Mouse (Mus musculus) testis, adult 2 months (tissue): ENCODE data around the gene Tcap. TPM values are rescaled to one million over a fixed set of nuclear protein-coding genes. Genes with fewer than 3 reads are reported as not detected.

Source experiments
- H3K27ac ChIP-seq: fragments of 200-500 bp; 2 replicates; pipeline ENCODE4 v1.5.1; 2012; ENCODE audit warnings: low read depth, low read length; ENCODE audit not compliant: control insufficient read depth, insufficient read depth
- H3K27me3 ChIP-seq: fragments of 200-500 bp; 2 replicates; pipeline ENCODE4 v1.6.1; 2012; ENCODE audit warnings: mild to moderate bottlenecking, low read length, moderate library complexity; ENCODE audit not compliant: control insufficient read depth, insufficient read depth
- H3K36me3 ChIP-seq: fragments of 200-500 bp; 2 replicates; pipeline ENCODE4 v1.6.1; 2012; ENCODE audit warnings: mild to moderate bottlenecking, low read length; ENCODE audit not compliant: control insufficient read depth, insufficient read depth
- H3K4me1 ChIP-seq: fragments of 200-500 bp; 2 replicates; pipeline ENCODE4 v1.6.1; 2012; ENCODE audit warnings: low read length; ENCODE audit not compliant: control insufficient read depth, insufficient read depth
- H3K4me3 ChIP-seq: fragments of 200-500 bp; 2 replicates; pipeline ENCODE4 v1.5.1; 2012; ENCODE audit warnings: low read depth, mild to moderate bottlenecking, low read length, moderate library complexity, mixed read lengths; ENCODE audit not compliant: control insufficient read depth
- CTCF ChIP-seq: fragments of 200-500 bp; IDR thresholded peaks from 2 replicates; pipeline ENCODE4 v1.5.1; 2012; ENCODE audit warnings: low read depth, mild to moderate bottlenecking, inconsistent platforms, low read length, moderate library complexity; ENCODE audit not compliant: control insufficient read depth, insufficient read depth, insufficient replicate concordance
- POLR2A ChIP-seq: fragments of 200-500 bp; IDR thresholded peaks from 2 replicates; pipeline ENCODE4 v1.6.1; 2012; ENCODE audit warnings: low read depth, mild to moderate bottlenecking, inconsistent platforms, low read length, moderate library complexity; ENCODE audit not compliant: control insufficient read depth
- polyA plus RNA-seq: library from polyadenylated mRNA; depleted of rRNA; stranded (reverse); fragments of >200 nt; gene quantifications from 2 replicates; pipeline ENCODE4 v1.2.3, GENCODE M21; 2012

Gene Tcap
- polyA plus RNA-seq, 1 experiment, result not detected

- H3K36me3 ChIP-seq, result no peaks in the 10 kb centered on the region
- no peaks in the 10 kb centered on the region for H3K27me3 ChIP-seq
- H3K27ac ChIP-seq, result no peak overlapping the region
- TF ChIP-seq POLR2A (no peak), CTCF (no peak)
- no peak overlapping the region for H3K4me3 ChIP-seq
- peaks cover 15% of the 10 kb centered on the region for H3K4me1 ChIP-seq
Observed at GRCm38 (mm10) chr11:98413731-98414130, 30.1 kb downstream of the Tcap start.

DNA sequence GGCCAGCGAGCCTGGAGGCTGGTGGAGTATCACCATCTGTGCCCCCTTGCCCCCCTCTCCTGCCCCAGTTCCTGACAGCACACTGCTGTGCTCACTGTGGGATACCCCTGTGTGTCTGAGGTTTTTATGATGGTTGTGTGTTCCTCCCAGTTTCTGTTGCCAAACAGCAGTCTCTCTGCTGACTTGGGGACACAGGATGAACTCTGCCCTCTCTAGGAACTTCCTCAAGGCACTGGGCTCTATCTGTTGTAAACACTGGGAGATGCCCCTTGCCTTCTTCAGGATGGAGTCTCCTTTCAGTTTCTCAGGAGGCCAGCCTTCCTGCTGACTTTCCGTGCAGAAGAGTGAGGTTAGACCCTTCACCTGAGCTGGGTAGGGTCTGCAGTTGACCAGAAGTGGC, 30.6 kb downstream of the Tcap start:
- H3K4me1 ChIP-seq, result peaks cover 12% of the 10 kb centered on the region
- no peaks in the 10 kb centered on the region for H3K27me3 ChIP-seq
- H3K4me3 ChIP-seq, result no peak overlapping the region
- TF ChIP-seq POLR2A, result no peak
- no peak for TF ChIP-seq CTCF
- H3K36me3 ChIP-seq, result no peaks in the 10 kb centered on the region
- H3K27ac ChIP-seq, result no peak overlapping the region

- H3K4me1 ChIP-seq, result peaks cover 8% of the 10 kb centered on the region
- no peaks in the 10 kb centered on the region for H3K27me3 ChIP-seq
- H3K4me3 ChIP-seq, result no peak overlapping the region
- no peak for TF ChIP-seq POLR2A
- H3K27ac ChIP-seq, result no peak overlapping the region
- no peaks in the 10 kb centered on the region for H3K36me3 ChIP-seq
Observed at GRCm38 (mm10) chr11:98417074-98417473, 33.5 kb downstream of the Tcap start.

DNA sequence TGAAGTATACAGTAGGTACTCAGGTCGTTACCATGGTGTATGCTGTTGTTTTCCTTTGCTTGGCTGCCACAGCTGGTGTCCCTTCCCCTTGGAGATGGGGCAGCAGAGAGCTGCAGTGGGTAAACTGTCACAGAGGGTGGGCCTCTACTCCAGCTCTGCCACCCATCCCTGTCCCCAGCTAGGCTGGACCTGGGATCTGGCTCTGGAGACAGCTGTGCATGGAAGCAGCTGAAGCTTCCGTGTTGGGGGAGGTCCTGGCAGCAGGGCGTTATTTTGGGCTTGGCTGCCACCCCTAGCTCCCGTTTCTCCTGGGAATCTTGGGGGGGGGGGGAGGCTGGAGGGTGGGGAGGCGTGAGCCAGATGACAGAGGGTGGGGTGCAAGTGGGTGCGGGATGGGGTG, 34.7 kb downstream of the Tcap start:
- no peak for TF ChIP-seq POLR2A
- no peak for TF ChIP-seq CTCF
- H3K27ac ChIP-seq, result no peak overlapping the region
- no peak overlapping the region for H3K4me3 ChIP-seq
- no peaks in the 10 kb centered on the region for H3K27me3 ChIP-seq
- H3K36me3 ChIP-seq, result no peaks in the 10 kb centered on the region
- H3K4me1 ChIP-seq, result no peaks in the 10 kb centered on the region; the same call in none of the 2 replicates

GRCm38 (mm10) chr11:98418939-98419547, 35.4 kb downstream of the Tcap start:
- TF ChIP-seq CTCF (no peak), POLR2A (no peak)
- no peak overlapping the region for H3K27ac ChIP-seq
- H3K27me3 ChIP-seq, result no peaks in the 10 kb centered on the region
- no peaks in the 10 kb centered on the region for H3K4me1 ChIP-seq
- H3K36me3 ChIP-seq, result no peaks in the 10 kb centered on the region
- H3K4me3 ChIP-seq, result no peak overlapping the region

- Histone ChIP-seq H3K27ac (no peak overlapping the region), H3K36me3 (no peaks in the 10 kb centered on the region), H3K4me3 (no peak overlapping the region)
Observed at GRCm38 (mm10) chr11:98426592-98426991, 43.0 kb downstream of the Tcap start.

GRCm38 (mm10) chr11:98428436-98428835, 44.8 kb downstream of the Tcap start:
- H3K4me3 ChIP-seq, result no peak overlapping the region
- TF ChIP-seq POLR2A, result no peak
- TF ChIP-seq CTCF, result no peak
- H3K27me3 ChIP-seq, result no peaks in the 10 kb centered on the region
- no peaks in the 10 kb centered on the region for H3K4me1 ChIP-seq
- no peak overlapping the region for H3K27ac ChIP-seq
- H3K36me3 ChIP-seq, result no peaks in the 10 kb centered on the region

More at GRCm38 (mm10) chr11:98426592-98426991, 43.0 kb downstream of the Tcap start:
- TF ChIP-seq POLR2A (no peak), CTCF (no peak)
- Histone ChIP-seq H3K27me3 (no peaks in the 10 kb centered on the region), H3K4me1 (no peaks in the 10 kb centered on the region)
